Mouse (Mus musculus): ENCODE data around the gene Ifitm5.

The Ifitm5 gene

GRCm38 (mm10) chr7:140902036-140902875, 47.8 kb downstream of the Ifitm5 start:
- no peak for DNase-seq (ENCODE audit: low read depth, low spot score)

- DNase-seq (ENCODE audit: low read depth, low spot score) = no peak
Measured at GRCm38 (mm10) chr7:140900220-140900619, 49.9 kb downstream of the Ifitm5 start, which contains the start of gene Cox8b. Gene Cox8b (minus strand): TSS chr7:140900446.

GRCm38 (mm10) chr7:140899121-140899520, 51.0 kb downstream of the Ifitm5 start:
- DNase-seq (ENCODE audit: low read depth, low spot score) = no peak

Measured in WW6 (cell line).